Mouse (Mus musculus): Measurements from ENCODE around the gene Fam13a.

Fam13a gene

GRCm38 (mm10) chr6:58882271-58882670, 142.1 kb downstream of the Fam13a start:
- DNase-seq (ENCODE audit: low spot score in 2 of 2), result no peak
